Comparison of ENCODE assay signal across 16 mouse cellular contexts in the genomic region with DNA sequence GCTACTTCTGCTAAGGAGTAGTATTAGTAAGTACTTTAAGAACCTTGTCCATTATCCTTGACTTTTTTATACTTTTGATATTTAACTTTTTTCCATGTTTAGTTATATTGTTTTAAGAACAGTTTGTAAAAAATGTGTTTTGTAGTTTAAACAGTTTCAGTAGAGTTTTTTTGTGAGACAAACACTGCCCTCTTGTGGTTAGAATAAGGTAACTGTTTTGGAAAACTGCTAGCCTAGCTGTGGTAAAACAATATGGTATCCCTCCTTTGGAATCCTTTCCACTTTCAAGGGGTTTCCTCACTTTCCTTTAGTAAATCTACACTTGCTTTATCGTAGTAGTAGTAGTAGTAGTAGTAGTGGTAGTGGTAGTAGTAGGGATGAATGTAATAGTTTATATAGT. TPM values are rescaled to one million over a fixed set of nuclear protein-coding genes. Genes with fewer than 3 reads are reported as not detected.
DNase-seq lines count a peak whose midpoint lies in the region; ATAC-seq and TF ChIP-seq lines count a peak whose summit lies in the region.
"Had no signal": no experiment of that assay in that cellular context is flagged by ENCODE, and none has a peak within 500 bp of the region (broad histone marks: within the 10 kb centered on the region; RNA-seq: fewer than 3 reads in every experiment).

No protein-coding gene starts in this region.

- no peak overlapping the region for H3K4me3 ChIP-seq in cerebellum, adult 2 months (replicated peaks; ENCODE audit: insufficient read depth, low read depth, low read length)
- H3K4me3 ChIP-seq in left cerebral cortex, adult 2 months, result no peak overlapping the region
- H3K4me3 ChIP-seq: limb, embryonic 15.5 days; midbrain, embryonic 12.5 days; neural tube, embryonic 15.5 days had no signal

- no peak for TF ChIP-seq POLR2A in cerebellum, adult 2 months (IDR thresholded peaks at IDR 0.05; ENCODE audit: borderline replicate concordance, insufficient read depth, low read length)

- ATAC-seq in inflammation-experienced regulatory T-cells, adult 6 months, result peak; percentile 20

- H3K27ac ChIP-seq in cerebellum, adult 2 months (ENCODE audit: insufficient read depth, low read length), result no peak overlapping the region
- H3K27ac ChIP-seq in left cerebral cortex, adult 2 months, result no peak overlapping the region
- H3K27ac ChIP-seq: limb, embryonic 15.5 days; midbrain, embryonic 12.5 days; neural tube, embryonic 15.5 days had no signal

- no peak for DNase-seq in cerebellum, adult 2 months
- DNase-seq in cerebellum, adult 9-10 months, result no peak
- no peak for DNase-seq in left cerebral cortex, adult 2 months (ENCODE audit: extremely low spot score in 1 of 2, low spot score in 2 of 2)
- no peak for DNase-seq in left cerebral cortex, postnatal 10 days (ENCODE audit: extremely low spot score in 1 of 2, low spot score in 2 of 2)
- peak; percentile 42 for DNase-seq in ES-CJ7 (ENCODE audit: low read depth, low spot score)
- no peak for DNase-seq in spleen, postnatal 4 days (ENCODE audit: low spot score in 2 of 2)
- DNase-seq in thymus, postnatal 25 days, result no peak
- DNase-seq: gastrocnemius, postnatal 10 days; heart, postnatal 14 days; kidney, adult 8-10 months; layer of hippocampus, postnatal 36 days; thymus, adult 2 months had no signal

- H3K27me3 ChIP-seq in cerebellum, adult 2 months (ENCODE audit: control insufficient read depth, insufficient read depth, low read length), result no peaks in the 10 kb centered on the region
- H3K27me3 ChIP-seq: limb, embryonic 15.5 days; midbrain, embryonic 12.5 days; neural tube, embryonic 15.5 days had no signal

- peak; percentile 28; the same call in 1 of the 2 replicates for TF ChIP-seq CTCF in cerebellum, adult 2 months (IDR thresholded peaks at IDR 0.05; ENCODE audit: borderline replicate concordance, insufficient read depth, low read depth, low read length)
- TF ChIP-seq CTCF in left cerebral cortex, adult 2 months (IDR thresholded peaks at IDR 0.05), result peak; percentile 59

- intact Hi-C loops in left cerebral cortex, adult 2 months (cut with DNase I), result no loop called here
- intact Hi-C loops in left cerebral cortex, postnatal 10 days (cut with DNase I), result no loop called here

- H3K4me1 ChIP-seq in cerebellum, adult 2 months (ENCODE audit: control insufficient read depth, insufficient read depth, low read length), result peaks cover 3% of the 10 kb centered on the region
- H3K4me1 ChIP-seq: limb, embryonic 15.5 days; midbrain, embryonic 12.5 days; neural tube, embryonic 15.5 days had no signal

- WGBS in cerebellum, adult 2 months, result 100% methylated on average over 1 of the region's 1 CpGs

RNA-seq across cellular contexts. Expression of gene Asxl2, which starts 11.2 kb away (rescaled TPM):
- 13.7 and 14.2 TPM in 2 replicates for polyA plus RNA-seq in cerebellum, adult 2 months (2012; rRNA removed)
- 10 to 100 TPM; 31.3 to 33.3 TPM for total RNA-seq in left cerebral cortex, adult 2 months (2021)
- 10 to 100 TPM; 24.5 to 26.2 TPM for total RNA-seq in left cerebral cortex, postnatal 10 days (2021)
- 10 to 100 TPM; 38.8 to 56.8 (median 53.1) TPM for polyA plus RNA-seq in inflammation-experienced regulatory T-cells, adult 6 months (2017; shearing (Covaris generic))
